Mouse (Mus musculus) erythroblast, embryonic 14.5 days (primary cell): Measurements from ENCODE around the gene Cdon.

Experiments
- GATA1 ChIP-seq: IDR thresholded peaks from 2 replicates; pipeline ENCODE4 v1.6.1; 2012; ENCODE audit warnings: low read length, inconsistent platforms, mixed read lengths
- TAL1 ChIP-seq: IDR thresholded peaks from 3 replicates; pipeline ENCODE4 v1.6.1; 2012; ENCODE audit warnings: low read length, inconsistent platforms, mixed read lengths

DNA sequence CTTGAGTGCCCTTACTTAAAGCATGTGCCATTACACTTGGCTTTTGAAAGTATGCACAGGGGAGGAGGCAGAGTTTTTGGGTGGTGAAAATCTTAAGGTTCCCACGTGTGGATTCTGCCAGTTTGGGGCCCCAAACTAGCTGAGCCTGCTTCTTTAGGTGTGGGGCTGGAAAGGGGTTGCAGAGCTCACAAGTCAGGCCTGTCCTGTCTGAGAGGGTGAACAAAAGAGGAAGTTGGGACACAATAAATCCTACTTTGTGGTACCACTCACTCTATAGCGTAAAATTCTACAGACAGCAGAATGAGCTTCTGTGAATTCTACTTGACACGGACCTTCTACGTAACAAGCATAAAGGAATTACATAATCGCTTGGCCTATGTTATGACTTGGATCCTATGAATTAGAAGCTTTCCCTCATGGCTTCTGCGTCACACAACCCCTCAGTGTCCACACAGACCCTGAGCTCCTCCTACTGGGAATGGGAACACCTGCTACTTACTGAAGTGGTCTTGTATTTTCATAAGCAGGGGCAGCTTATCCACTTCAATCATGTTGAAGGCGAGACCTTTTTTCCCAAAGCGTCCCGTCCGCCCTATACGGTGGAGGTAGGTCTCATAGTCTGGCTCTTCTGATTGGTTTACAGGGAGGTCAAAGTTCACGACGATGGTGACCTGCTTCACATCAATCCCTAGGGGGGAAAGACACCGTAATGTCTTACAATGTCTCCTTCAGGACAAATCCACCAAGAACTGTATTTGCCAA is 122.4 kb downstream of the Cdon start:
- no peak for TF ChIP-seq GATA1
- TF ChIP-seq TAL1 = no peak
